In the genomic region with DNA sequence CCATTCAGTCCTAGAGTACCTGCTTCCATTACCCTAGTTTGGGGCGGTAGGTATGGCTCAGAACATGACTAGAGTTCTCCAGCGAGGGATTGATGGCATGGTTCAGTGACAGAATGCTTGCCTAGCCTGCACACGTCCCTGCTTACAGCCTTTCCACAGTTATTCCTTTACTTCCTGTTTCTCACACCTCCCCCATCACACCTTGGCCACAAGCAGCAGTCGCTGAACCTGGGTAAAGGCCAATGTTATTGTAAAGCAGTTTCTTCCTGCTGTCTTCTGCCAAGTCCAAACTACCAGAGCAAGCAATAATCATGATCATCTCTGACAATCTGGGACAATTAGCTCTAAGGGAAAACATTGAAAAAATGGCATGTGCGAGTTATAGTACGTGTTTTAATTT, we compare ENCODE assay signal across 19 mouse cellular contexts. TPM values are rescaled to one million over a fixed set of nuclear protein-coding genes. Genes with fewer than 3 reads are reported as not detected.
DNase-seq lines count a peak whose midpoint lies in the region; ATAC-seq and TF ChIP-seq lines count a peak whose summit lies in the region.
"Had no signal": no experiment of that assay in that cellular context is flagged by ENCODE, and none has a peak within 500 bp of the region (broad histone marks: within the 10 kb centered on the region; RNA-seq: fewer than 3 reads in every experiment).

No protein-coding gene starts in this region.

- intact Hi-C loops in heart, postnatal 10 days (cut with DNase I) = no loop called here

- no peaks in the 10 kb centered on the region for H3K36me3 ChIP-seq in testis, adult 2 months (ENCODE audit: control insufficient read depth, insufficient read depth, low read length)
- H3K36me3 ChIP-seq: embryonic facial prominence, embryonic 15.5 days; forebrain, embryonic 15.5 days; heart, embryonic 10.5 days; hindbrain, embryonic 15.5 days; liver, embryonic 12.5 days; neural tube, embryonic 13.5 days had no signal

- DNase-seq in cerebellum, adult 2 months = peak; percentile 11 to 38
- peak; percentile 29 for DNase-seq in heart, adult 11 months
- DNase-seq in heart, postnatal 10 days = no peak
- DNase-seq in testis, postnatal 10 days (ENCODE audit: low spot score) = no peak
- DNase-seq in adrenal gland, postnatal 36 days = no peak
- DNase-seq in layer of hippocampus, adult 9-11 months = no peak
- DNase-seq: kidney, adult 9 months; right cerebral cortex, postnatal 4 days had no signal

- peaks cover 3% of the 10 kb centered on the region; the same call in 1 of the 2 replicates for H3K4me1 ChIP-seq in cerebellum, adult 2 months (ENCODE audit: control insufficient read depth, insufficient read depth, low read length)
- no peaks in the 10 kb centered on the region for H3K4me1 ChIP-seq in testis, adult 2 months (ENCODE audit: control insufficient read depth, insufficient read depth, low read length)
- H3K4me1 ChIP-seq: embryonic facial prominence, embryonic 15.5 days; forebrain, embryonic 15.5 days; heart, embryonic 10.5 days; hindbrain, embryonic 15.5 days; liver, embryonic 12.5 days; neural tube, embryonic 13.5 days had no signal

- H3K27ac ChIP-seq in cerebellum, adult 2 months (ENCODE audit: insufficient read depth, low read length) = no peak overlapping the region
- peak overlapping the region; percentile 2; the same call in 1 of the 2 replicates for H3K27ac ChIP-seq in testis, adult 2 months (ENCODE audit: control insufficient read depth, insufficient read depth, low read depth, low read length)
- H3K27ac ChIP-seq: embryonic facial prominence, embryonic 15.5 days; forebrain, embryonic 15.5 days; heart, embryonic 10.5 days; hindbrain, embryonic 15.5 days; liver, embryonic 12.5 days; neural tube, embryonic 13.5 days had no signal

- TF ChIP-seq POLR2A in cerebellum, adult 2 months (IDR thresholded peaks at IDR 0.05; ENCODE audit: borderline replicate concordance, insufficient read depth, low read length) = no peak
- no peak for TF ChIP-seq POLR2A in testis, adult 2 months (IDR thresholded peaks at IDR 0.05; ENCODE audit: control insufficient read depth, low read depth, low read length)

- TF ChIP-seq CTCF in cerebellum, adult 2 months (IDR thresholded peaks at IDR 0.05; ENCODE audit: borderline replicate concordance, insufficient read depth, low read depth, low read length) = no peak
- no peak for TF ChIP-seq CTCF in testis, adult 2 months (IDR thresholded peaks at IDR 0.05; ENCODE audit: control insufficient read depth, insufficient read depth, insufficient replicate concordance, low read depth, low read length)

- no peak overlapping the region for H3K4me3 ChIP-seq in cerebellum, adult 2 months (replicated peaks; ENCODE audit: insufficient read depth, low read depth, low read length)
- H3K4me3 ChIP-seq in testis, adult 2 months (ENCODE audit: control insufficient read depth, low read depth, low read length) = no peak overlapping the region
- H3K4me3 ChIP-seq: embryonic facial prominence, embryonic 15.5 days; forebrain, embryonic 15.5 days; heart, embryonic 10.5 days; hindbrain, embryonic 15.5 days; liver, embryonic 12.5 days; neural tube, embryonic 13.5 days had no signal

- H3K27me3 ChIP-seq in cerebellum, adult 2 months (ENCODE audit: control insufficient read depth, insufficient read depth, low read length) = no peaks in the 10 kb centered on the region
- no peaks in the 10 kb centered on the region for H3K27me3 ChIP-seq in testis, adult 2 months (ENCODE audit: control insufficient read depth, insufficient read depth, low read length)
- H3K27me3 ChIP-seq: CH12.LX; embryonic facial prominence, embryonic 15.5 days; forebrain, embryonic 15.5 days; hindbrain, embryonic 15.5 days; liver, embryonic 12.5 days; neural tube, embryonic 13.5 days had no signal

- 30% methylated on average over 6 of the region's 6 CpGs for WGBS in cerebellum, adult 2 months

- no peak for ATAC-seq in cerebellum, adult (ENCODE audit: insufficient number of reproducible peaks, low FRiP score, low TSS enrichment)
- ATAC-seq: forebrain, embryonic 15.5 days; liver, embryonic 12.5 days; lung, postnatal 0 days had no signal

RNA-seq across cellular contexts. Expression of a gene that starts 51.7 kb away (rescaled TPM):
- 39.0 and 39.7 TPM in 2 replicates for polyA plus RNA-seq in cerebellum, adult 2 months (2012; rRNA removed)
- total RNA-seq in heart, postnatal 10 days (2021) = 10 to 100 TPM; 40.8 to 53.0 TPM
- polyA plus RNA-seq in testis, adult 2 months (2012; rRNA removed) = 3.6 and 4.3 TPM in 2 replicates
- total RNA-seq in adrenal gland, postnatal 36 days (2021) = 10 to 100 TPM; 33.6 to 40.6 TPM
- total RNA-seq: CH12.LX; monocyte, adult 5-6 weeks had no signal

Comparison
In these comparisons a context has a peak if more than half of its experiments do, and no peak if none do; other contexts are left out.
1. DNase-seq: peak in cerebellum, adult 2 months (2 of 2) and heart, adult 11 months (single experiment); none in heart, postnatal 10 days (0 of 2), testis, postnatal 10 days (single experiment), adrenal gland, postnatal 36 days (0 of 2) and layer of hippocampus, adult 9-11 months (single experiment).